Comparison of ENCODE assay signal across 9 mouse cellular contexts in genomic region chr5:139797473-139798167, GRCm38 (mm10). TPM values are rescaled to one million over a fixed set of nuclear protein-coding genes. Genes with fewer than 3 reads are reported as not detected.
DNase-seq lines count a peak whose midpoint lies in the region; ATAC-seq and TF ChIP-seq lines count a peak whose summit lies in the region.
"Had no signal": no experiment of that assay in that cellular context is flagged by ENCODE, and none has a peak within 500 bp of the region (broad histone marks: within the 10 kb centered on the region; RNA-seq: fewer than 3 reads in every experiment).

No protein-coding gene starts in this region.

- H3K79me2 ChIP-seq in heart, adult 2 months (replicated peaks; ENCODE audit: control insufficient read depth, insufficient read depth, low read length), result peaks cover 5% of the 10 kb centered on the region; the same call in 1 of the 2 replicates

- no peak for TF ChIP-seq POLR2A in heart, adult 2 months (IDR thresholded peaks at IDR 0.05; ENCODE audit: insufficient read depth, low read depth, low read length)

- DNase-seq in adrenal gland, postnatal 36 days, result peak; percentile 91 to 92
- peak; percentile 92 for DNase-seq in heart, adult 2 months
- peak; percentile 89 to 90 for DNase-seq in kidney, adult 8-10 months
- no peak for DNase-seq in limb, embryonic 10.5 days (ENCODE audit: low spot score)
- DNase-seq in stomach, postnatal 0 days (ENCODE audit: low spot score), result peak; percentile 50
- DNase-seq in spleen, postnatal 14 days (ENCODE audit: low spot score in 2 of 2), result no peak

- H3K27me3 ChIP-seq in embryonic facial prominence, embryonic 12.5 days, result no peaks in the 10 kb centered on the region
- no peaks in the 10 kb centered on the region for H3K27me3 ChIP-seq in heart, adult 2 months (ENCODE audit: control insufficient read depth, insufficient read depth, low read length)
- H3K27me3 ChIP-seq in limb, embryonic 10.5 days (ENCODE audit: low read depth, poor library complexity, severe bottlenecking), result peaks cover 6% of the 10 kb centered on the region; the same call in 1 of the 2 replicates
- no peaks in the 10 kb centered on the region for H3K27me3 ChIP-seq in midbrain, embryonic 16.5 days (ENCODE audit: control insufficient read depth, insufficient read depth, low read depth, low read length)
- H3K27me3 ChIP-seq in stomach, postnatal 0 days (ENCODE audit: control insufficient read depth, insufficient read depth, low read length), result no peaks in the 10 kb centered on the region

- 32% methylated on average over 11 of the region's 11 CpGs for WGBS in embryonic facial prominence, embryonic 12.5 days
- 16% methylated on average over 11 of the region's 11 CpGs for WGBS in heart, adult 2 months
- 41% methylated on average over 11 of the region's 11 CpGs for WGBS in limb, embryonic 10.5 days
- WGBS in midbrain, embryonic 16.5 days, result 11% methylated on average over 11 of the region's 11 CpGs
- 34% methylated on average over 11 of the region's 11 CpGs for WGBS in stomach, postnatal 0 days

- H3K9me3 ChIP-seq in embryonic facial prominence, embryonic 12.5 days, result no peaks in the 10 kb centered on the region
- no peaks in the 10 kb centered on the region for H3K9me3 ChIP-seq in limb, embryonic 10.5 days (replicated peaks)
- no peaks in the 10 kb centered on the region for H3K9me3 ChIP-seq in midbrain, embryonic 16.5 days (replicated peaks; ENCODE audit: control insufficient read depth, low read length, poor library complexity, severe bottlenecking)
- H3K9me3 ChIP-seq in stomach, postnatal 0 days (ENCODE audit: control insufficient read depth, low read length), result no peaks in the 10 kb centered on the region

- ATAC-seq in embryonic facial prominence, embryonic 12.5 days (ENCODE audit: insufficient number of reproducible peaks, insufficient read depth, low FRiP score, low TSS enrichment), result peak; percentile 42; the same call in 1 of the 2 replicates
- peak; percentile 88 for ATAC-seq in midbrain, embryonic 16.5 days
- no peak for ATAC-seq in stomach, postnatal 0 days (ENCODE audit: low FRiP score, low TSS enrichment)

- H3K4me1 ChIP-seq in embryonic facial prominence, embryonic 12.5 days, result peaks cover 29% of the 10 kb centered on the region
- H3K4me1 ChIP-seq in heart, adult 2 months (ENCODE audit: control insufficient read depth, insufficient read depth, low read length), result peaks cover 42% of the 10 kb centered on the region
- H3K4me1 ChIP-seq in limb, embryonic 10.5 days, result peaks cover 48% of the 10 kb centered on the region
- H3K4me1 ChIP-seq in midbrain, embryonic 16.5 days (ENCODE audit: control insufficient read depth, insufficient read depth, low read length), result peaks cover 36% of the 10 kb centered on the region
- peaks cover 27% of the 10 kb centered on the region for H3K4me1 ChIP-seq in stomach, postnatal 0 days (replicated peaks; ENCODE audit: control insufficient read depth, insufficient read depth)

- peak; percentile 83 for TF ChIP-seq EP300 in heart, adult 2 months (IDR thresholded peaks at IDR 0.05; ENCODE audit: insufficient read depth, low read depth, low read length)
- no peak for TF ChIP-seq EP300 in stomach, postnatal 0 days (optimal IDR thresholded peaks at IDR 0.05)

- TF ChIP-seq CTCF in heart, adult 2 months (IDR thresholded peaks at IDR 0.05), result no peak
- no peak for TF ChIP-seq CTCF in stomach, postnatal 0 days (IDR thresholded peaks at IDR 0.05; ENCODE audit: low read depth)

- H3K4me3 ChIP-seq in embryonic facial prominence, embryonic 12.5 days, result no peak overlapping the region
- peak overlapping the region; percentile 46 for H3K4me3 ChIP-seq in heart, adult 2 months
- H3K4me3 ChIP-seq in limb, embryonic 10.5 days, result 0 out of 2 replicates have a peak overlapping the region, but pooled peaks have one; percentile 11
- peak overlapping the region; percentile 44 for H3K4me3 ChIP-seq in midbrain, embryonic 16.5 days (ENCODE audit: low read depth, low read length)
- H3K4me3 ChIP-seq in stomach, postnatal 0 days (ENCODE audit: low read depth, low read length), result peak overlapping the region; percentile 24

- H3K27ac ChIP-seq in embryonic facial prominence, embryonic 12.5 days, result peak overlapping the region; percentile 52
- peak overlapping the region; percentile 99 for H3K27ac ChIP-seq in heart, adult 2 months
- peak overlapping the region; percentile 12; the same call in 1 of the 2 replicates for H3K27ac ChIP-seq in limb, embryonic 10.5 days
- H3K27ac ChIP-seq in midbrain, embryonic 16.5 days (ENCODE audit: low read length), result peak overlapping the region; percentile 95
- peak overlapping the region; percentile 89 for H3K27ac ChIP-seq in stomach, postnatal 0 days (replicated peaks)

- intact Hi-C loops in heart, adult 2 months (cut with DNase I), result loop anchor here (10.0 kb wide), 1 partner anchor 413 kb away; no protein-coding TSS in a partner anchor

- H3K9ac ChIP-seq in embryonic facial prominence, embryonic 12.5 days, result no peak overlapping the region
- peak overlapping the region; percentile 62 for H3K9ac ChIP-seq in heart, adult 2 months (ENCODE audit: low read depth, low read length)
- peak overlapping the region; percentile 79 for H3K9ac ChIP-seq in midbrain, embryonic 16.5 days (ENCODE audit: low read depth, low read length)
- peak overlapping the region; percentile 35 for H3K9ac ChIP-seq in stomach, postnatal 0 days (ENCODE audit: low read length)

- peak overlapping the region; percentile 14; the same call in 1 of the 2 replicates for H3K4me2 ChIP-seq in embryonic facial prominence, embryonic 12.5 days (replicated peaks)
- H3K4me2 ChIP-seq in midbrain, embryonic 16.5 days (ENCODE audit: low read length), result peak overlapping the region; percentile 84
- peak overlapping the region; percentile 43 for H3K4me2 ChIP-seq in stomach, postnatal 0 days (replicated peaks; ENCODE audit: low read depth)

- H3K36me3 ChIP-seq in embryonic facial prominence, embryonic 12.5 days, result peaks cover 17% of the 10 kb centered on the region; the same call in 1 of the 2 replicates
- no peaks in the 10 kb centered on the region; the same call in 1 of the 2 replicates for H3K36me3 ChIP-seq in heart, adult 2 months (ENCODE audit: control insufficient read depth, insufficient read depth, low read length)
- peaks cover 24% of the 10 kb centered on the region for H3K36me3 ChIP-seq in limb, embryonic 10.5 days
- peaks cover 8% of the 10 kb centered on the region; the same call in 1 of the 2 replicates for H3K36me3 ChIP-seq in midbrain, embryonic 16.5 days (ENCODE audit: control insufficient read depth, insufficient read depth, low read length)
- peaks cover 21% of the 10 kb centered on the region for H3K36me3 ChIP-seq in stomach, postnatal 0 days (ENCODE audit: control insufficient read depth, insufficient read depth, low read length)

RNA-seq across cellular contexts. Expression of gene Mafk, which starts 6.3 kb away (rescaled TPM):
- 10 to 100 TPM; 31.2 to 45.8 TPM for total RNA-seq in adrenal gland, postnatal 36 days (2021)
- 7.2 and 8.6 TPM in 2 replicates for polyA plus RNA-seq in embryonic facial prominence, embryonic 12.5 days (2016; fragmentation: Nextera tagmentation; extraction: Ambion mirVana)
- total RNA-seq in heart, adult 2 months (2021), result 10 to 100 TPM; 33.2 to 34.1 TPM
- polyA plus RNA-seq in heart, adult 2 months (2012; rRNA removed), result 22.8 and 23.6 TPM in 2 replicates
- polyA plus RNA-seq in limb, embryonic 10.5 days (2016; fragmentation: Nextera tagmentation; extraction: Ambion mirVana), result 7.1 and 8.1 TPM in 2 replicates
- 17.6 and 18.8 TPM in 2 replicates for polyA plus RNA-seq in midbrain, embryonic 16.5 days (2015; fragmentation: Nextera tagmentation; extraction: Ambion mirVana)
- 19.4 TPM in 2 replicates for polyA plus RNA-seq in stomach, postnatal 0 days (2015; fragmentation: Nextera tagmentation; extraction: Ambion mirVana)

RNA-seq across cellular contexts. Expression of gene Tmem184a, which starts 22.1 kb away (rescaled TPM):
- under 1 TPM; 0.20 to 0.23 TPM for total RNA-seq in adrenal gland, postnatal 36 days (2021)
- polyA plus RNA-seq in embryonic facial prominence, embryonic 12.5 days (2016; fragmentation: Nextera tagmentation; extraction: Ambion mirVana), result 1.8 and 2.1 TPM in 2 replicates
- under 1 TPM in 1 of 2 experiments, not detected in 1; 0.05 TPM for total RNA-seq in heart, adult 2 months (2021)
- 0.29 and 1.5 TPM in 2 replicates for polyA plus RNA-seq in heart, adult 2 months (2012; rRNA removed)
- polyA plus RNA-seq in limb, embryonic 10.5 days (2016; fragmentation: Nextera tagmentation; extraction: Ambion mirVana), result 2.1 and 2.2 TPM in 2 replicates
- polyA plus RNA-seq in midbrain, embryonic 16.5 days (2015; fragmentation: Nextera tagmentation; extraction: Ambion mirVana), result 0.09 and 0.26 TPM in 2 replicates
- polyA plus RNA-seq in stomach, postnatal 0 days (2015; fragmentation: Nextera tagmentation; extraction: Ambion mirVana), result 72.0 and 84.3 TPM in 2 replicates

RNA-seq across cellular contexts. Expression of gene Ints1, which starts 22.1 kb away (rescaled TPM):
- total RNA-seq in adrenal gland, postnatal 36 days (2021), result 10 to 100 TPM; 51.3 to 54.3 TPM
- polyA plus RNA-seq in embryonic facial prominence, embryonic 12.5 days (2016; fragmentation: Nextera tagmentation; extraction: Ambion mirVana), result 33.6 and 34.5 TPM in 2 replicates
- total RNA-seq in heart, adult 2 months (2021), result 10 to 100 TPM; 40.2 to 40.9 TPM
- 35.1 and 40.3 TPM in 2 replicates for polyA plus RNA-seq in heart, adult 2 months (2012; rRNA removed)
- 42.5 and 43.7 TPM in 2 replicates for polyA plus RNA-seq in limb, embryonic 10.5 days (2016; fragmentation: Nextera tagmentation; extraction: Ambion mirVana)
- 33.2 TPM in 2 replicates for polyA plus RNA-seq in midbrain, embryonic 16.5 days (2015; fragmentation: Nextera tagmentation; extraction: Ambion mirVana)
- polyA plus RNA-seq in stomach, postnatal 0 days (2015; fragmentation: Nextera tagmentation; extraction: Ambion mirVana), result 7.9 and 8.0 TPM in 2 replicates

RNA-seq across cellular contexts. Expression of gene Gm26938, which starts 28.6 kb away (rescaled TPM):
- not detected for total RNA-seq in adrenal gland, postnatal 36 days (2021)
- not detected in 2 replicates for polyA plus RNA-seq in embryonic facial prominence, embryonic 12.5 days (2016; fragmentation: Nextera tagmentation; extraction: Ambion mirVana)
- total RNA-seq in heart, adult 2 months (2021), result not detected
- not detected in 2 replicates for polyA plus RNA-seq in heart, adult 2 months (2012; rRNA removed)
- not detected in 2 replicates for polyA plus RNA-seq in limb, embryonic 10.5 days (2016; fragmentation: Nextera tagmentation; extraction: Ambion mirVana)
- polyA plus RNA-seq in midbrain, embryonic 16.5 days (2015; fragmentation: Nextera tagmentation; extraction: Ambion mirVana), result not detected in 2 replicates
- not detected in 2 replicates for polyA plus RNA-seq in stomach, postnatal 0 days (2015; fragmentation: Nextera tagmentation; extraction: Ambion mirVana)
- polyA plus RNA-seq: gonadal fat pad, adult 2 months had no signal

RNA-seq across cellular contexts. Expression of gene Psmg3, which starts 29.1 kb away (rescaled TPM):
- total RNA-seq in adrenal gland, postnatal 36 days (2021), result 10 to 100 TPM; 21.6 to 22.7 TPM
- 64.6 and 72.7 TPM in 2 replicates for polyA plus RNA-seq in embryonic facial prominence, embryonic 12.5 days (2016; fragmentation: Nextera tagmentation; extraction: Ambion mirVana)
- 10 to 100 TPM in 1 of 2 experiments, 1 to 10 TPM in 1; 9.9 to 11.3 TPM for total RNA-seq in heart, adult 2 months (2021)
- 14.2 and 15.7 TPM in 2 replicates for polyA plus RNA-seq in heart, adult 2 months (2012; rRNA removed)
- polyA plus RNA-seq in limb, embryonic 10.5 days (2016; fragmentation: Nextera tagmentation; extraction: Ambion mirVana), result 89.9 and 116 TPM in 2 replicates
- 71.8 and 72.5 TPM in 2 replicates for polyA plus RNA-seq in midbrain, embryonic 16.5 days (2015; fragmentation: Nextera tagmentation; extraction: Ambion mirVana)
- polyA plus RNA-seq in stomach, postnatal 0 days (2015; fragmentation: Nextera tagmentation; extraction: Ambion mirVana), result 50.6 and 51.0 TPM in 2 replicates

Comparison
In these comparisons a context has a peak if more than half of its experiments do, and no peak if none do; other contexts are left out.
1. DNase-seq: peak in adrenal gland, postnatal 36 days (2 of 2), heart, adult 2 months (2 of 2), kidney, adult 8-10 months (2 of 2) and stomach, postnatal 0 days (single experiment); none in limb, embryonic 10.5 days (single experiment) and spleen, postnatal 14 days (0 of 2).
2. H3K27ac ChIP-seq: peak in every context shown above with its lines; median percentile 99 in heart, adult 2 months; 95 in midbrain, embryonic 16.5 days; 89 in stomach, postnatal 0 days; 52 in embryonic facial prominence, embryonic 12.5 days; 12 in limb, embryonic 10.5 days.
3. H3K4me2 ChIP-seq: peak in every context shown above with its lines; median percentile 84 in midbrain, embryonic 16.5 days; 43 in stomach, postnatal 0 days; 14 in embryonic facial prominence, embryonic 12.5 days.
4. RNA of gene Tmem184a, which starts 22.1 kb away (polyA plus RNA-seq): 72.0 to 84.3 TPM in stomach, postnatal 0 days; 2.1 to 2.2 TPM in limb, embryonic 10.5 days, 1.8 to 2.1 TPM in embryonic facial prominence, embryonic 12.5 days, 0.29 to 1.5 TPM in heart, adult 2 months and 0.09 to 0.26 TPM in midbrain, embryonic 16.5 days; every median in the first group is over 10 times any median in the second.